Mouse (Mus musculus) brain, embryonic 14.5 days (tissue): ENCODE results near the gene 2810021J22Rik.

ENCODE experiments used
- CTCF ChIP-seq: fragments of 200-500 bp; IDR thresholded peaks from 2 replicates; pipeline ENCODE4 v1.5.1; 2012; ENCODE audit warnings: inconsistent platforms, mild to moderate bottlenecking, moderate library complexity, borderline replicate concordance; ENCODE audit not compliant: insufficient read depth, insufficient read length; ENCODE audit errors: extremely low read depth
- POLR2A ChIP-seq: fragments of 200-500 bp; IDR thresholded peaks from 2 replicates; pipeline ENCODE4 v1.6.1; 2012; ENCODE audit warnings: mild to moderate bottlenecking, inconsistent platforms, borderline replicate concordance; ENCODE audit not compliant: poor library complexity, insufficient read depth, insufficient read length, severe bottlenecking; ENCODE audit errors: extremely low read depth

GRCm38 (mm10) chr11:58870961-58871360, 3.9 kb downstream of the 2810021J22Rik start:
- no peak for TF ChIP-seq CTCF
- TF ChIP-seq POLR2A = no peak
